Mouse (Mus musculus) liver, embryonic 12.5 days (tissue): Measurements from ENCODE around the gene Gm28051. TPM values are rescaled to one million over a fixed set of nuclear protein-coding genes. Genes with fewer than 3 reads are reported as not detected.

Experiments
- ATAC-seq: fragments of 200-750 bp; cut with Nextera tagmentation; 2 replicates; pipeline ENCODE4 v1.8.0; 2017; ENCODE audit warnings: moderate number of reproducible peaks, mild to moderate bottlenecking, moderate library complexity
- H3K27ac ChIP-seq: fragments of 300-500 bp; sonication (generic); 2 replicates; pipeline ENCODE4 v1.5.1; 2016; ENCODE audit warnings: mild to moderate bottlenecking
- H3K27me3 ChIP-seq: fragments of 300-500 bp; sonication (generic); replicated peaks from 2 replicates; pipeline ENCODE4 v1.6.1; 2016; ENCODE audit warnings: mild to moderate bottlenecking, moderate library complexity
- H3K36me3 ChIP-seq: fragments of 300-500 bp; sonication (generic); 2 replicates; pipeline ENCODE4 v1.6.1; 2016; ENCODE audit warnings: mild to moderate bottlenecking, moderate library complexity
- H3K4me1 ChIP-seq: fragments of 300-500 bp; sonication (generic); 2 replicates; pipeline ENCODE4 v1.6.1; 2016
- H3K4me2 ChIP-seq: fragments of 300-500 bp; sonication (generic); 2 replicates; pipeline ENCODE4 v1.6.1; 2016; ENCODE audit warnings: mild to moderate bottlenecking, moderate library complexity
- H3K4me3 ChIP-seq: fragments of 300-500 bp; sonication (generic); 2 replicates; pipeline ENCODE4 v1.5.1; 2016; ENCODE audit warnings: mild to moderate bottlenecking, moderate library complexity
- H3K9ac ChIP-seq: fragments of 300-500 bp; sonication (generic); 2 replicates; pipeline ENCODE4 v1.6.1; 2016; ENCODE audit warnings: mild to moderate bottlenecking, moderate library complexity
- H3K9me3 ChIP-seq: fragments of 300-500 bp; sonication (generic); replicated peaks from 2 replicates; pipeline ENCODE4 v1.6.1; 2016; ENCODE audit warnings: mild to moderate bottlenecking, moderate library complexity
- WGBS: fragments of 180-500 bp; shearing (Covaris S2); methylation state at CpG from one replicate; pipeline ENCODE4 v1.1.7; 2016; ENCODE audit not compliant: insufficient replicate concordance; 5-methylcytosine and 5-hydroxymethylcytosine counted together
- polyA plus RNA-seq: library from polyadenylated mRNA; unstranded; fragments of >200 nt; fragmentation: Nextera tagmentation; extraction: Ambion mirVana; gene quantifications from 2 replicates; pipeline ENCODE4 v1.2.1, GENCODE M21; 2016

Gm28051 gene
- polyA plus RNA-seq, 1 experiment from 2014 or later: 0.48 TPM

- Histone ChIP-seq H3K4me2 (no peak overlapping the region), H3K9ac (no peak overlapping the region), H3K27me3 (no peaks in the 10 kb centered on the region), H3K4me3 (no peak overlapping the region), H3K9me3 (no peaks in the 10 kb centered on the region), H3K4me1 (peaks cover 4% of the 10 kb centered on the region; the same call in 1 of the 2 replicates), H3K36me3 (no peaks in the 10 kb centered on the region), H3K27ac (no peak overlapping the region)
- no peak for ATAC-seq
- 77% methylated on average over 10 of the region's 10 CpGs for WGBS
Observed at GRCm38 (mm10) chr12:102714654-102715395, 42.7 kb downstream of the Gm28051 start.

GRCm38 (mm10) chr12:102714116-102714515 lies 43.4 kb downstream of the Gm28051 start:
- Histone ChIP-seq H3K36me3 (no peaks in the 10 kb centered on the region), H3K4me1 (no peaks in the 10 kb centered on the region), H3K4me3 (no peak overlapping the region), H3K4me2 (no peak overlapping the region), H3K9ac (no peak overlapping the region), H3K27ac (no peak overlapping the region), H3K27me3 (no peaks in the 10 kb centered on the region), H3K9me3 (no peaks in the 10 kb centered on the region)
- 58% methylated on average over 2 of the region's 2 CpGs for WGBS
- no peak for ATAC-seq

GRCm38 (mm10) chr12:102713153-102713865 lies 44.3 kb downstream of the Gm28051 start:
- H3K27me3 ChIP-seq: 0 out of 2 replicates have a peak, but pooled peaks cover under 1% of the 10 kb centered on the region
- 55% methylated on average over 20 of the region's 20 CpGs for WGBS
- no peaks in the 10 kb centered on the region for H3K9me3 ChIP-seq
- H3K4me3 ChIP-seq: no peak overlapping the region
- no peaks in the 10 kb centered on the region for H3K4me1 ChIP-seq
- ATAC-seq: no peak
- H3K4me2 ChIP-seq: no peak overlapping the region
- no peak overlapping the region for H3K27ac ChIP-seq
- H3K36me3 ChIP-seq: no peaks in the 10 kb centered on the region
- H3K9ac ChIP-seq: no peak overlapping the region

GRCm38 (mm10) chr12:102710851-102711375 lies 46.7 kb downstream of the Gm28051 start:
- no peak overlapping the region for H3K9ac ChIP-seq
- peaks cover 20% of the 10 kb centered on the region for H3K27me3 ChIP-seq
- H3K36me3 ChIP-seq: no peaks in the 10 kb centered on the region
- H3K4me3 ChIP-seq: no peak overlapping the region
- no peak overlapping the region for H3K4me2 ChIP-seq
- WGBS: 56% methylated on average over 4 of the region's 4 CpGs
- H3K4me1 ChIP-seq: peaks cover 1% of the 10 kb centered on the region
- H3K27ac ChIP-seq: no peak overlapping the region
- no peaks in the 10 kb centered on the region for H3K9me3 ChIP-seq
- ATAC-seq: no peak

- Histone ChIP-seq H3K36me3 (no peaks in the 10 kb centered on the region), H3K9me3 (no peaks in the 10 kb centered on the region), H3K9ac (no peak overlapping the region), H3K4me2 (no peak overlapping the region), H3K4me1 (peaks cover 11% of the 10 kb centered on the region), H3K4me3 (no peak overlapping the region), H3K27me3 (peaks cover 25% of the 10 kb centered on the region), H3K27ac (no peak overlapping the region)
- WGBS: 88% methylated on average over 5 of the region's 5 CpGs
- ATAC-seq: no peak
Observed at GRCm38 (mm10) chr12:102709896-102710295, 47.7 kb downstream of the Gm28051 start.

GRCm38 (mm10) chr12:102708220-102708619 lies 49.3 kb downstream of the Gm28051 start:
- no peak for ATAC-seq
- H3K4me1 ChIP-seq: peaks cover 25% of the 10 kb centered on the region
- H3K36me3 ChIP-seq: no peaks in the 10 kb centered on the region
- H3K27ac ChIP-seq: no peak overlapping the region
- no peak overlapping the region for H3K4me3 ChIP-seq
- no peaks in the 10 kb centered on the region for H3K9me3 ChIP-seq
- no peak overlapping the region for H3K9ac ChIP-seq
- H3K27me3 ChIP-seq: peaks cover 25% of the 10 kb centered on the region
- H3K4me2 ChIP-seq: no peak overlapping the region
- WGBS: 75% methylated on average over 11 of the region's 11 CpGs

GRCm38 (mm10) chr12:102706833-102707463 lies 50.6 kb downstream of the Gm28051 start:
- Histone ChIP-seq H3K27ac (no peak overlapping the region), H3K4me3 (no peak overlapping the region), H3K4me1 (peaks cover 37% of the 10 kb centered on the region), H3K4me2 (no peak overlapping the region), H3K9ac (no peak overlapping the region), H3K9me3 (no peaks in the 10 kb centered on the region), H3K36me3 (no peaks in the 10 kb centered on the region), H3K27me3 (peaks cover 25% of the 10 kb centered on the region)
- ATAC-seq: no peak
- WGBS: 72% methylated on average over 10 of the region's 10 CpGs

- ATAC-seq: no peak
- no peaks in the 10 kb centered on the region for H3K9me3 ChIP-seq
- WGBS: 66% methylated on average over 6 of the region's 6 CpGs
- H3K4me1 ChIP-seq: peaks cover 37% of the 10 kb centered on the region
- no peak overlapping the region for H3K27ac ChIP-seq
- no peak overlapping the region for H3K9ac ChIP-seq
- no peaks in the 10 kb centered on the region for H3K36me3 ChIP-seq
- peak overlapping the region; percentile 100 for H3K4me2 ChIP-seq
- H3K4me3 ChIP-seq: no peak overlapping the region; the same call in 1 of the 2 replicates
- H3K27me3 ChIP-seq: peaks cover 25% of the 10 kb centered on the region
Observed at GRCm38 (mm10) chr12:102705906-102706640, 51.5 kb downstream of the Gm28051 start.

- H3K9ac ChIP-seq: peak overlapping the region; percentile 82
- H3K4me2 ChIP-seq: peak overlapping the region; percentile 100
- H3K36me3 ChIP-seq: no peaks in the 10 kb centered on the region
- H3K27me3 ChIP-seq: peaks cover 25% of the 10 kb centered on the region
- H3K27ac ChIP-seq: peak overlapping the region; percentile 84
- no peaks in the 10 kb centered on the region for H3K9me3 ChIP-seq
- peaks cover 37% of the 10 kb centered on the region for H3K4me1 ChIP-seq
- ATAC-seq: peak; percentile 79
- peak overlapping the region; percentile 77 for H3K4me3 ChIP-seq
- WGBS: 4% methylated on average over 37 of the region's 45 CpGs
Observed at GRCm38 (mm10) chr12:102705216-102705871, 52.2 kb downstream of the Gm28051 start.

- H3K4me2 ChIP-seq: peak within 1 kb of the TSS; percentile 100
- H3K4me3 ChIP-seq: peak within 1 kb of the TSS; percentile 77
- no peaks in the 10 kb centered on the region for H3K36me3 ChIP-seq
- peaks cover 25% of the 10 kb centered on the region for H3K27me3 ChIP-seq
- no peaks in the 10 kb centered on the region for H3K9me3 ChIP-seq
- 1% methylated on average over 80 of the region's 105 CpGs for WGBS
- H3K27ac ChIP-seq: peak within 1 kb of the TSS; percentile 84
- peaks cover 42% of the 10 kb centered on the region for H3K4me1 ChIP-seq
- peak; percentile 95 for ATAC-seq
- H3K9ac ChIP-seq: peak within 1 kb of the TSS; percentile 85
Observed at GRCm38 (mm10) chr12:102704457-102705198, 52.9 kb downstream of the Gm28051 start, which contains the start of gene Itpk1. Itpk1 (minus strand) TSS chr12:102704930.
